Mouse (Mus musculus): ENCODE data around the gene Chp1. TPM values are rescaled to one million over a fixed set of nuclear protein-coding genes. Genes with fewer than 3 reads are reported as not detected.

Gene Chp1
- total and polyA plus RNA-seq, 2 experiments from 2014 or later: 51.5 to 69.4 TPM

- no peak overlapping the region for H3K4me2 ChIP-seq (ENCODE audit: low read depth, low read length, poor library complexity, severe bottlenecking)
- no peak overlapping the region for H3K9ac ChIP-seq (replicated peaks; ENCODE audit: low read length, poor library complexity, severe bottlenecking)
- H3K27me3 ChIP-seq (ENCODE audit: insufficient read depth, low read length): no peaks in the 10 kb centered on the region
- H3K4me3 ChIP-seq (ENCODE audit: low read depth, low read length): no peak overlapping the region
- TF ChIP-seq CTCF (IDR thresholded peaks at IDR 0.05): no peak
- peaks cover 11% of the 10 kb centered on the region for H3K4me1 ChIP-seq (ENCODE audit: insufficient read depth, low read length)
- no peak overlapping the region for H3K27ac ChIP-seq (ENCODE audit: low read depth, low read length)
- 87% methylated on average over 2 of the region's 2 CpGs for WGBS
- ATAC-seq (ENCODE audit: low FRiP score) (no peak), DNase-seq (ENCODE audit: low spot score) (no peak)
- no peaks in the 10 kb centered on the region for H3K9me3 ChIP-seq (ENCODE audit: low read length)
- H3K36me3 ChIP-seq (ENCODE audit: insufficient read depth, low read length): no peaks in the 10 kb centered on the region
Observed at GRCm38 (mm10) chr2:119549678-119550077, 2.2 kb downstream of the Chp1 start.

GRCm38 (mm10) chr2:119558039-119558438, 10.5 kb downstream of the Chp1 start:
- Histone ChIP-seq H3K27me3 (ENCODE audit: insufficient read depth, low read length) (no peaks in the 10 kb centered on the region), H3K9me3 (ENCODE audit: low read length) (no peaks in the 10 kb centered on the region), H3K9ac (replicated peaks; ENCODE audit: low read length, poor library complexity, severe bottlenecking) (no peak overlapping the region), H3K4me2 (ENCODE audit: low read depth, low read length, poor library complexity, severe bottlenecking) (no peak overlapping the region), H3K27ac (ENCODE audit: low read depth, low read length) (no peak overlapping the region), H3K36me3 (ENCODE audit: insufficient read depth, low read length) (no peaks in the 10 kb centered on the region), H3K4me3 (ENCODE audit: low read depth, low read length) (no peak overlapping the region), H3K4me1 (ENCODE audit: insufficient read depth, low read length) (no peaks in the 10 kb centered on the region)
- ATAC-seq (ENCODE audit: low FRiP score): no peak
- WGBS: 86% methylated on average over 3 of the region's 3 CpGs
- DNase-seq (ENCODE audit: low spot score): no peak
- no peak for TF ChIP-seq CTCF (IDR thresholded peaks at IDR 0.05)

- Histone ChIP-seq H3K4me1 (ENCODE audit: insufficient read depth, low read length) (no peaks in the 10 kb centered on the region), H3K27ac (ENCODE audit: low read depth, low read length) (no peak overlapping the region), H3K9ac (replicated peaks; ENCODE audit: low read length, poor library complexity, severe bottlenecking) (no peak overlapping the region), H3K4me2 (ENCODE audit: low read depth, low read length, poor library complexity, severe bottlenecking) (no peak overlapping the region), H3K4me3 (ENCODE audit: low read depth, low read length) (no peak overlapping the region), H3K27me3 (ENCODE audit: insufficient read depth, low read length) (no peaks in the 10 kb centered on the region), H3K9me3 (ENCODE audit: low read length) (no peaks in the 10 kb centered on the region), H3K36me3 (ENCODE audit: insufficient read depth, low read length) (0 out of 2 replicates have a peak, but pooled peaks cover 3% of the 10 kb centered on the region)
- TF ChIP-seq CTCF (IDR thresholded peaks at IDR 0.05): no peak
- no peak for DNase-seq (ENCODE audit: low spot score)
- no peak for ATAC-seq (ENCODE audit: low FRiP score)
- WGBS: 78% methylated on average over 7 of the region's 7 CpGs
Observed at GRCm38 (mm10) chr2:119558737-119559340, 11.3 kb downstream of the Chp1 start.

- no peaks in the 10 kb centered on the region for H3K27me3 ChIP-seq (ENCODE audit: insufficient read depth, low read length)
- no peak overlapping the region for H3K4me2 ChIP-seq (ENCODE audit: low read depth, low read length, poor library complexity, severe bottlenecking)
- H3K27ac ChIP-seq (ENCODE audit: low read depth, low read length): no peak overlapping the region
- no peaks in the 10 kb centered on the region for H3K4me1 ChIP-seq (ENCODE audit: insufficient read depth, low read length)
- peaks cover 3% of the 10 kb centered on the region; the same call in 1 of the 2 replicates for H3K36me3 ChIP-seq (ENCODE audit: insufficient read depth, low read length)
- H3K4me3 ChIP-seq (ENCODE audit: low read depth, low read length): no peak overlapping the region
- ATAC-seq (ENCODE audit: low FRiP score): no peak
- DNase-seq (ENCODE audit: low spot score): no peak
- H3K9me3 ChIP-seq (ENCODE audit: low read length): no peaks in the 10 kb centered on the region
- WGBS: 89% methylated on average over 3 of the region's 3 CpGs
- no peak for TF ChIP-seq CTCF (IDR thresholded peaks at IDR 0.05)
- no peak overlapping the region for H3K9ac ChIP-seq (replicated peaks; ENCODE audit: low read length, poor library complexity, severe bottlenecking)
Observed at GRCm38 (mm10) chr2:119561794-119562193, 14.3 kb downstream of the Chp1 start.

- WGBS: 87% methylated on average over 4 of the region's 4 CpGs
- Histone ChIP-seq H3K4me3 (ENCODE audit: low read depth, low read length) (no peak overlapping the region), H3K4me1 (ENCODE audit: insufficient read depth, low read length) (no peaks in the 10 kb centered on the region), H3K9ac (replicated peaks; ENCODE audit: low read length, poor library complexity, severe bottlenecking) (no peak overlapping the region), H3K27ac (ENCODE audit: low read depth, low read length) (no peak overlapping the region), H3K9me3 (ENCODE audit: low read length) (no peaks in the 10 kb centered on the region), H3K27me3 (ENCODE audit: insufficient read depth, low read length) (no peaks in the 10 kb centered on the region), H3K36me3 (ENCODE audit: insufficient read depth, low read length) (peaks cover 3% of the 10 kb centered on the region; the same call in 1 of the 2 replicates), H3K4me2 (ENCODE audit: low read depth, low read length, poor library complexity, severe bottlenecking) (no peak overlapping the region)
- DNase-seq (ENCODE audit: low spot score): no peak
- no peak for TF ChIP-seq CTCF (IDR thresholded peaks at IDR 0.05)
- no peak for ATAC-seq (ENCODE audit: low FRiP score)
Observed at GRCm38 (mm10) chr2:119565284-119565683, 17.8 kb downstream of the Chp1 start.

GRCm38 (mm10) chr2:119566182-119566855, 18.8 kb downstream of the Chp1 start:
- Histone ChIP-seq H3K27me3 (ENCODE audit: insufficient read depth, low read length) (no peaks in the 10 kb centered on the region), H3K36me3 (ENCODE audit: insufficient read depth, low read length) (peaks cover 3% of the 10 kb centered on the region; the same call in 1 of the 2 replicates), H3K4me2 (ENCODE audit: low read depth, low read length, poor library complexity, severe bottlenecking) (no peak overlapping the region), H3K9ac (replicated peaks; ENCODE audit: low read length, poor library complexity, severe bottlenecking) (no peak overlapping the region), H3K27ac (ENCODE audit: low read depth, low read length) (no peak overlapping the region), H3K9me3 (ENCODE audit: low read length) (no peaks in the 10 kb centered on the region), H3K4me1 (ENCODE audit: insufficient read depth, low read length) (no peaks in the 10 kb centered on the region), H3K4me3 (ENCODE audit: low read depth, low read length) (no peak overlapping the region)
- 92% methylated on average over 7 of the region's 7 CpGs for WGBS
- DNase-seq (ENCODE audit: low spot score) (no peak), ATAC-seq (ENCODE audit: low FRiP score) (no peak)
- no peak for TF ChIP-seq CTCF (IDR thresholded peaks at IDR 0.05)

Measured in midbrain, postnatal 0 days (tissue).